Mouse (Mus musculus) liver, postnatal 0 days (tissue): Measurements from ENCODE around the gene St8sia1. TPM values are rescaled to one million over a fixed set of nuclear protein-coding genes. Genes with fewer than 3 reads are reported as not detected.

Experiments used
- ATAC-seq: fragments of 200-750 bp; cut with Nextera tagmentation; 2 replicates; pipeline ENCODE4 v1.8.0; 2017; ENCODE audit warnings: mild to moderate bottlenecking, moderate library complexity
- DNase-seq: peaks from one replicate; pipeline ENCODE4 v3.0.0-alpha.2; 2016
- H3K27ac ChIP-seq: fragments of 300-500 bp; sonication (generic); 2 replicates; pipeline ENCODE4 v1.5.1; 2014; ENCODE audit warnings: antibody characterized with exemption, moderate library complexity, mild to moderate bottlenecking, low read depth
- H3K27me3 ChIP-seq: fragments of 300-500 bp; sonication (generic); 2 replicates; pipeline ENCODE4 v1.6.1; 2014; ENCODE audit warnings: low read length, control low read depth, mixed read lengths; ENCODE audit not compliant: insufficient read depth
- H3K36me3 ChIP-seq: fragments of 300-500 bp; sonication (generic); replicated peaks from 2 replicates; pipeline ENCODE4 v1.6.1; 2014; ENCODE audit warnings: mild to moderate bottlenecking, control low read depth, low read length, moderate library complexity, mixed read lengths; ENCODE audit not compliant: insufficient read depth
- H3K4me1 ChIP-seq: fragments of 300-500 bp; sonication (generic); 2 replicates; pipeline ENCODE4 v1.6.1; 2014; ENCODE audit warnings: antibody characterized with exemption, mild to moderate bottlenecking, control low read depth; ENCODE audit not compliant: insufficient read depth
- H3K4me2 ChIP-seq: fragments of 300-500 bp; sonication (generic); 2 replicates; pipeline ENCODE4 v1.6.1; 2014; ENCODE audit warnings: low read depth, mild to moderate bottlenecking, low read length, moderate library complexity, mixed read lengths
- H3K4me3 ChIP-seq: fragments of 300-500 bp; sonication (generic); 2 replicates; pipeline ENCODE4 v1.5.1; 2014; ENCODE audit warnings: low read depth, low read length
- H3K9ac ChIP-seq: fragments of 300-500 bp; sonication (generic); replicated peaks from 2 replicates; pipeline ENCODE4 v1.6.1; 2014; ENCODE audit warnings: mild to moderate bottlenecking, moderate library complexity
- H3K9me3 ChIP-seq: fragments of 300-500 bp; sonication (generic); 2 replicates; pipeline ENCODE4 v1.6.1; 2016; ENCODE audit warnings: mild to moderate bottlenecking, control low read depth, low read length, mixed read lengths
- CTCF ChIP-seq: sonication (generic); IDR thresholded peaks from 2 replicates; pipeline ENCODE4 v1.5.1; 2016; ENCODE audit warnings: antibody characterized with exemption, low read depth
- EP300 ChIP-seq: IDR thresholded peaks from 2 replicates; pipeline ENCODE4 v1.6.1; 2016; ENCODE audit warnings: antibody characterized with exemption, low read depth, mild to moderate bottlenecking
- WGBS: fragments of 180-500 bp; shearing (Covaris S2); extraction: QIAGEN DNeasy Blood & Tissue Kit; methylation state at CpG from one replicate; pipeline ENCODE4 v1.1.7; 2014; ENCODE audit not compliant: insufficient replicate concordance; 5-methylcytosine and 5-hydroxymethylcytosine counted together
- polyA plus RNA-seq: library from polyadenylated mRNA; unstranded; fragments of >200 nt; fragmentation: Nextera tagmentation; extraction: Ambion mirVana; gene quantifications from 2 replicates; pipeline ENCODE4 v1.2.1, GENCODE M21; 2015

Gene St8sia1
- polyA plus RNA-seq, 1 experiment from 2014 or later, result 0.22 TPM

DNA sequence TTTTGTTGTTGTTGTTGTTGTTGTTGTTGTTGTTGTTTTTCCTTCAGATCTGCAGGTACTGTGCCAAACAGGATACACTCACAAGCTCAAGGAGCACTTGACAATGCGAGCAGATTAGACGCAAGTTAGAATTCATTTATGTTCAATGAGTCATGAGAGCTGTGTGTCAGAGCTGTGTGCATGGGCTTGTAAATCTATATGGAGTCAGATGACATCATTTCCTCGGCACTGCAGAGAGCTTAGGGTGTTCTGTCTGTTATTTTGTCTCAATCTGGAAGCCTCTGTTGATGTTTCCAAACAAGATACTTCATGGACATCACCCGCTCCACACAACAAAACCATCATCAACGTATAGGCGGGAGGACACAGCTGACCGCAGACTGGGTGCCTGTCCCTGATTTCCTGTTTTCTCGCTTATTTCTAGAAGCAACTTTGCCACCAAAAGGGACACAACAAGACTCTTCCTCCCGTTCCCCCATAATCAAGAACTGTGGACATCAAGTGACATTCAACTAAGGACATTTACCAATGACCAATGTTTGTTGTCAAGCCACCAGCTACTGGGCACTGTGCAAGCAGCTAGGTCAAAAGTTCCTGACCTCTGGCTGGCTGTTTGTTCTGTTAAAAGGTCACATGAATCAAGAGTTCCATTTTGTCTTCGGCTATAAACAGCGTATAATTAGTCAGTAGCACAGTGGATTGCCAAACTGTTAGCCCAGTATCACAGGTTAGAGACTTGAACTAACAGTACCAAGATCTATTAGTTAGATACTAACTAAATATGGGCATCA is 78.7 kb downstream of the St8sia1 start:
- WGBS, result 70% methylated on average over 11 of the region's 11 CpGs
- Histone ChIP-seq H3K4me1 (peaks cover 10% of the 10 kb centered on the region), H3K27me3 (no peaks in the 10 kb centered on the region), H3K36me3 (no peaks in the 10 kb centered on the region), H3K9ac (no peak overlapping the region), H3K4me3 (no peak overlapping the region), H3K27ac (0 out of 2 replicates have a peak overlapping the region, but pooled peaks have one; percentile 48), H3K9me3 (no peaks in the 10 kb centered on the region), H3K4me2 (no peak overlapping the region)
- ATAC-seq (peak; percentile 73), DNase-seq (no peak)
- TF ChIP-seq EP300, result no peak
- TF ChIP-seq CTCF, result no peak

- peak; percentile 51 for ATAC-seq
- H3K4me3 ChIP-seq, result no peak overlapping the region
- WGBS, result 48% methylated on average over 9 of the region's 9 CpGs
- DNase-seq, result peak; percentile 73
- no peaks in the 10 kb centered on the region for H3K27me3 ChIP-seq
- no peak overlapping the region for H3K27ac ChIP-seq
- H3K4me2 ChIP-seq, result no peak overlapping the region
- TF ChIP-seq CTCF (no peak), EP300 (no peak)
- H3K36me3 ChIP-seq, result no peaks in the 10 kb centered on the region
- H3K4me1 ChIP-seq, result peaks cover 15% of the 10 kb centered on the region
- no peaks in the 10 kb centered on the region for H3K9me3 ChIP-seq
- no peak overlapping the region for H3K9ac ChIP-seq
These were observed 80.1 kb downstream of the St8sia1 start for GRCm38 (mm10) chr6:142884128-142884527.

DNA sequence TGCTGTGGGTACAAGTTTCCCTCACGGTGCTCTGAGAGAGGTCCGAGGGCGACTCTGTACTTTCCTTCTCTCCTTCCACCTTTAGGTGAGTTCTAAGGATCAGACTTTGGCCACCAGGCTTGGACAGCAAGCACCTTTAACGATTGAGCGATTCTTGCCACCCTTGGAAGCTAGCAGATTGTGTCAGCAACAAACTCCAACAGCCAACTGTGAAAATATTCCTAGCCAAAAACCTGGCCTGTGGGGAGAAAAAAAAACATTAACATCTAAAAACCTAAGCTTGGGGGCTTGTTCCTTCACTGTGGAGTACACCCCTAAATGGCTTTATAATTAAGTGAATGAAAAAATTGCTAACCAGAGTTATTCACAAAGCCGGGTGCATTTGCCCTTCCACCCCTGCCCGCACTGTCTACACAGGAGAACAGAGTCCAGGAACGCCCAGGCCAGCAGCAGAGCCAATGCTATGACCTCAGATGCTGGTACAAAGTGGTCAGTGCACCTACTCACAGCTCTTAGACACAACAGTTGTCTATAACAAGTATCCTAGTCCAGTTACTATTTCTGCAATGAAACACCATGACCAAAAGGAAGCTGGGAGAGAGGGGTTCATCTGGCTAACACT is 83.3 kb downstream of the St8sia1 start:
- 76% methylated on average over 8 of the region's 8 CpGs for WGBS
- Histone ChIP-seq H3K4me2 (no peak overlapping the region), H3K27me3 (no peaks in the 10 kb centered on the region), H3K36me3 (no peaks in the 10 kb centered on the region), H3K4me1 (peaks cover 22% of the 10 kb centered on the region), H3K27ac (no peak overlapping the region), H3K4me3 (no peak overlapping the region), H3K9ac (no peak overlapping the region), H3K9me3 (no peaks in the 10 kb centered on the region)
- TF ChIP-seq EP300 (no peak), CTCF (no peak)
- DNase-seq, result no peak
- ATAC-seq, result peak; percentile 47; the same call in 1 of the 2 replicates

- no peak for TF ChIP-seq CTCF
- no peak for TF ChIP-seq EP300
- Histone ChIP-seq H3K4me2 (peak overlapping the region; percentile 39; the same call in 1 of the 2 replicates), H3K27me3 (no peaks in the 10 kb centered on the region), H3K4me3 (no peak overlapping the region), H3K4me1 (peaks cover 22% of the 10 kb centered on the region), H3K9me3 (no peaks in the 10 kb centered on the region), H3K9ac (no peak overlapping the region), H3K27ac (no peak overlapping the region), H3K36me3 (no peaks in the 10 kb centered on the region)
- WGBS, result 14% methylated on average over 15 of the region's 15 CpGs
- peak; percentile 38; the same call in 1 of the 2 replicates for ATAC-seq
- peak; percentile 44 for DNase-seq
These were observed 85.2 kb downstream of the St8sia1 start for GRCm38 (mm10) chr6:142878744-142879701.

DNA sequence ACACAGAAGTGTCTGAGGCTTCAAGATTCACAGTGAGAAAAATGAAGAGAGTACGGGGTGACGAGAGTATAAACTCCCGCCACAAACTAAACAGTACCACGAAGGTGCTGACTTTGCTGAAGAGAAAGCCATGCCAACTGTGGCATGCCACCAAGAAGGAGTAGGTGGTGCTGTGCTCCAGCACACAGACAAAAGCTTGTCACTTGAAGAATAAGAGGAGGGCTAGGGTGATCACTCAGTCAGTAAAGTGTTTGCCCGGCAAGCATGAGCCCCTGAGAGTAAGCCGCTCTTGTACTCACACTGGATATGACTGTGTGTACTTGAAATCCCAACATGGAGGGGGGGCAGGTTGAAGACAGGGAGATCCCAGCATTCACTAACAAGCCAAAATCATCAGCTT is 87.0 kb downstream of the St8sia1 start:
- Histone ChIP-seq H3K36me3 (no peaks in the 10 kb centered on the region), H3K27me3 (no peaks in the 10 kb centered on the region), H3K9ac (no peak overlapping the region), H3K9me3 (no peaks in the 10 kb centered on the region), H3K4me2 (no peak overlapping the region), H3K4me1 (peaks cover 22% of the 10 kb centered on the region), H3K27ac (no peak overlapping the region), H3K4me3 (no peak overlapping the region)
- no peak for TF ChIP-seq CTCF
- TF ChIP-seq EP300, result no peak
- WGBS, result 75% methylated on average over 6 of the region's 6 CpGs
- DNase-seq (no peak), ATAC-seq (no peak)
